Mouse (Mus musculus) frontal cortex, adult 2 months (tissue): ENCODE measurements around the gene Tbc1d1. TPM values are rescaled to one million over a fixed set of nuclear protein-coding genes. Genes with fewer than 3 reads are reported as not detected.

Experiments used
- DNase-seq, 2 experiments: peaks; one replicate each; pipeline ENCODE4 v3.0.0; 2022; ENCODE audit warnings: low spot score in 1 of 2; ENCODE audit errors: extremely low spot score in 1 of 2
- polyA plus RNA-seq: library from polyadenylated mRNA; depleted of rRNA; stranded (reverse); fragments of >200 nt; gene quantifications from 2 replicates; pipeline ENCODE4 v1.2.3, GENCODE M21; 2012; rRNA removed

The Tbc1d1 gene
- polyA plus RNA-seq: 14.4 and 16.1 TPM in 2 replicates

- peak in 1 of 2 experiments; percentile 26 for DNase-seq
Observed at GRCm38 (mm10) chr5:64155861-64156550, at the start of gene Tbc1d1. Gene Tbc1d1, plus strand, starts transcription at chr5:64156305.

DNA sequence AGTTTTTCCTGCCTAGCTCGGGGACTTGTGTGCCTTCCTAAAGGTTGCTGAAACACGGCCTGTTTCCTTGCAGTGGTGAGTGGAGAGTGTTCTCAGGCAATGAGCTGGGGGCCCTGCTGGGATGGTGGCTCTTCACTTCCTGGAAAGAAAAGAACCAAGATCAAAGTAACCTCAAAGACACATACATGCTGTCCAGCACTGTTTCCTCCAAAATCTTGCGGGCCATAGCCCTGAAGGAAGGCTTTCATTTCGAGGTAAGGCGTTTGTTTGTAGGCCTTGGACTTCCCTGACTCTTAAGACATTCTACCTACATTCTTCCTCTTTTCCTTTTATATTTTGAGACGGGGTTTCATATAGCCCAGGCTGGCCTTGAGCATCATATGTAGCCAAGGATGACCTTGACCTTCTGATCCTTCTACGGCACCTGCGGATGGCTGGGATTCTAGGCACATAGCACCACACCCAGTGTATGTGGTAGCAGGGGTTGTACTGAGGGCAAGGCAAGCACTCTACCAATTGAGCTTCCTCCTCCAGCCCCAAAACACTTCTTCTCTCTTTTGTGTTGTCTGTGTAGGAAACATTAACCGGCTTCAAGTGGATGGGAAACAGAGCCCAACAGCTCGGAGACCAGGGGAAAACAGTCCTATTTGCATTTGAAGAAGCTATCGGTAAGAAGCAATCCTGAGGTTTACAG lies 48.4 kb upstream of the Tbc1d1 start:
- no peak for DNase-seq

DNA sequence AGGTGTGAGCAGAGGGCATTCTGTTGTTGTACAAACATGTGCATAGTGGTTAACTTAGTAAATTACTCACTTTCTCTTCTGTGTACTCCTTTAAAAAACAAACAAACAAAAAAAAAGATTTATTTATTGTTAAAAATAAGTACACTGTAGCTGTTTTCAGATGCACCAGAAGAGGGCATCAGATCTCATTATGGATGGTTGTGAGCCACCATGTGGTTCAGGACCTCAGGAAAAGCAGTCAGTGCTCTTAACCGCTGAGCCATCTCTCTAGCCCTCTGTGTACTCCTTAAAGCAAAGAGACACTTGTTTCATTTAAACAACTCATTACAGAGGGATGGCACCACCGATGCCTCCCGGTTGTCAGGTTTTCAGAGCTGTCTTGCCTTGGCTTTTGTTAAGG lies 46.9 kb upstream of the Tbc1d1 start:
- peak in 1 of 2 experiments; percentile 37 for DNase-seq

GRCm38 (mm10) chr5:64112360-64112759 lies 43.7 kb upstream of the Tbc1d1 start:
- DNase-seq: no peak

- no peak for DNase-seq
Observed at GRCm38 (mm10) chr5:64114210-64114609, 41.9 kb upstream of the Tbc1d1 start.

DNA sequence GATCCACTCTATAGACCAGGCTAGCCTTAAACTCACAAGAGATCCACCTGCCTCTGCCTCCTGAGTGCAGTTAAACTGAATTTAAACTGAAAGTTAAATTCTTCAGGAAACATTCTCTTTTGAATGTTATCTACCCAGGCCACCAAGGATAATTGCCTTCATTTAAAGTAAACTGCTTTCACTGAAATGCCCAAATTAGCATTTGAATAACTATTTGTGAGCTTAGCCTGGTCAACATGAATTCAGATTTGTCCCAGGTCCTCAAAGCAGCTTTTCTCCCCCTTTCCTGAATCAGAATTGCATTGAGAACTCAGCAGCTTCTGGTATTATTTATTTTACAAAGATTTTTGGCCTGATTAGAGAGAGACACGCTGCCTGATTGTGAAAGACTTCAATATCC lies 38.9 kb upstream of the Tbc1d1 start:
- DNase-seq: no peak

DNA sequence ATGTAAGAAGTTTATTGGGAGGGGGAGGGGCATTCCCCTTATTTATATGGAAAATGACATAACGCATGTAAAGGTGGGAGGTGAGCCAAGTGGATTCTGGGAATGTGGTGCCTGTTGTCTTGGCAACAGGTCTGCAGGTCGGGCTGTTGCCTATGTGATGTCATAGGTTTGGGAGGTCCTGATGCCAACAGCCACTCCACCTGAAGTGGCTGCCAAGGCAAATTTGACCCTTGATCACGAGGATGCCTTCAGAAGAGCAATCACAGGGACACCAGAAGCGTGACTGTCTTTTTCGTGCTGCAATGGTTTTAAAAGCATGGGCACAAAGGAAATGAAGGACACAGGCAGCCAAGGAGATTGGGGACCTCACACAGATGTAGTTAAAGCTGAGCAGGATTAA lies 30.3 kb upstream of the Tbc1d1 start:
- DNase-seq: no peak

GRCm38 (mm10) chr5:64131550-64131949 lies 24.6 kb upstream of the Tbc1d1 start:
- no peak for DNase-seq

GRCm38 (mm10) chr5:64133901-64134300 lies 22.2 kb upstream of the Tbc1d1 start:
- DNase-seq: no peak

GRCm38 (mm10) chr5:64136325-64136724 lies 19.8 kb upstream of the Tbc1d1 start:
- no peak for DNase-seq

GRCm38 (mm10) chr5:64140202-64140601 lies 15.9 kb upstream of the Tbc1d1 start:
- no peak for DNase-seq

DNA sequence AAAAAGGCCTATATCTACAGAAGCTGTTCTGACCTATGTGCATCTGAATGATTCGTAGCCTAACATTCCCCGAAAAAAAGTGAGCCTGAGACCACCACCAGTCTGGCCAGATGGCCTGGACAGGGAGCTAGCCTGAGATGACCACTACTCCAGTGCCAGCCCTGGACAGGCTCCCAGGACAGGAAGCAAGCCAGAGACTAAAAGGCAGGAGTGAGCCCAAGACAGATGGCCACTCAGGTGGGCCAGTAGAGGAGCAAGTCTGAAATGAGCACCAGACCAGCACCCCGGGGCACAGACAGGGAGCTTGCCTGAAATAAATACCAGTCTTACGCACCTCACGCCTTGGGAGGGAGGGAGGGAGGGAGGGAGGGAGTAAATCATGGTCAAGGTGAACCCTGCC lies 11.8 kb upstream of the Tbc1d1 start:
- no peak for DNase-seq

GRCm38 (mm10) chr5:64146384-64147005 lies 9.6 kb upstream of the Tbc1d1 start:
- no peak for DNase-seq

DNA sequence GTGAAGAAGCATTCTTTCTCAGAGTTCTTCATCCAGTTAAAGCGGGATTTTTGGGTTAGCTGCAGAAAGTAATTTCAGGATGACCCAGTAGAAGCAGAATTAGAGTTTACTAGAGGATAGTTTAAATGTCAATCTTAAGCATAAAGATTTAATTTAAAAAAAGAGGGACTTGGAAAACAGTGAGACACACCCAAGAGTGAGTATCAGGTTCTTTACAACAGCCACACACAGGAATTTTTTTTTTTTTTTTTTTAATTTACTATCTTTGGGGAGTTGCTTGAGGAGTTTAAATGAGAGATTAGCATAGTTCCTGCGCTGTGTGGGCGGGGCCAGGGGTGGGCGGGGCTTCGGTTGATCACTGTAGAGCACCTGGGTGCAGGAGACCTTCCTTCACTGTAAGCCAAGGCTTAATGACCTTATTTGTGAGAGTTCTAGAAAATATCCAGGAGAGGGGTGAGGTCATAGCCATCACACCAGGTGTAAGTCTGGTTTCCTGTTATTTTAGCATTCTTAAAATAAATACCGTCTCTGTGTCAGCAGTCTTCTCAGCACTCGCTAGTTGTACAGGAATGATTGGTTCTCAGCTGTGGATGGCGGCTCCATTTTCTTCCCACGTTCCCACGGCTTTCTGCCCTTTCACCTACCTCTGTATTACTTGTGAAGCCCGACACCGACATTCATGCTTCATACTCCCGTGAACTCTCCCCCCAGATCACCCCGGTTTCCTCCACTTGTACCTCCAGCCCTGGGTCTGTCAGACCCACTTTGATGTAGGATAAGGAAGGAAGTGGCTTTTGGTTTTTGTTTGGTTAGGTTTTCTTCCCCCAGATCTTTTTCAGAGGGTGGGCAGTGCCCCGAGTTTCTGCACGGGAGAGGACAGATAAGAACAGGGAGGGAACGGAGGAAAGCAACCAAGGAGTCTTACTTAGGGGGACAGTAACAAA lies 6.6 kb upstream of the Tbc1d1 start:
- DNase-seq: no peak

- DNase-seq: peak in 1 of 2 experiments; percentile 44
Observed at GRCm38 (mm10) chr5:64153319-64153718, 2.8 kb upstream of the Tbc1d1 start.

GRCm38 (mm10) chr5:64156579-64156978 lies 474 bp downstream of the Tbc1d1 start:
- no peak for DNase-seq

GRCm38 (mm10) chr5:64157926-64158325 lies 1.8 kb downstream of the Tbc1d1 start:
- no peak for DNase-seq

- DNase-seq: no peak
Observed at GRCm38 (mm10) chr5:64158501-64158900, 2.4 kb downstream of the Tbc1d1 start.

DNA sequence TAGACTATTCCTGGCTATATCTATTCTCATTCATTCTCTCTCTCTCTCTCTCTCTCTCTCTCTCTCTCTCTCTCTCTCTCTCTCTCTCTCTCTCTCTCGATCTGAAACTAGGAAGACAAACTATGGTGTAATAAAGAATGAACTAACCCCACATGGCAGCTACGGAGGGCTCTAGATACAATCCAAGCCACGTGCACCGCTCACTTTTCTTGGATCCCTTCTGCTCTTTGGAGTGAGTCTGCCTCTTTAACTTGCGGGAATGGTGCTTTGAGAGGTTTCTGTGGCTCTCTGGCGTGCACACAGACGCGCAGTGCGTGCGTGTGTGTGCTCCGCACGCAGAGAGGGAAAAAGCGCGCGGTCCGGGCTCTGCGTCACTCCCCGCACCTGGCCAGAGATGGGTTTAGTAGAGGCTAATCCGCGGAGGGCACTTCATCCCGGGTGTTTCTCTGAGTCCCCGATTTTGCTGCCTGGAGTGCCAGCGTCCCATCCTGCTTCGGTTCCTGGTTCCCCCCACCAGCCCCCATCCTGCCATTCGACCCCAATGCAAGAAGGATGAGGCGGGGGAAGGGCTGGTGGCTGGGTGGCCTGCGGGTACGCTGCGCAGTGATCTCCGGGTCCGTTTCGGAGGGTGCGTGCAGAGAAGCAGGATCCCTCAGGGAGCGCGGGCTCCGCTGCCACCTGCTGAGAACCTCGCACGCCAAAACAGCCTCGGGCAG lies 3.1 kb downstream of the Tbc1d1 start:
- peak; percentile 29 to 61 for DNase-seq
